Mouse (Mus musculus) right cerebral cortex, postnatal 14 days (tissue): ENCODE results near the gene Prickle3.

Experiments
- DNase-seq: peaks from one replicate; pipeline ENCODE4 v3.0.0; 2022

Gene Prickle3

GRCm38 (mm10) chrX:7657221-7657639 is at the start of gene Prickle3:
Prickle3 (plus strand) TSS chrX:7657260.
- DNase-seq = no peak

GRCm38 (mm10) chrX:7610035-7610434 is 47.0 kb upstream of the Prickle3 start:
- DNase-seq = no peak

GRCm38 (mm10) chrX:7610536-7611258 is 46.4 kb upstream of the Prickle3 start:
- peak; percentile 28 for DNase-seq

- DNase-seq = no peak
Measured at GRCm38 (mm10) chrX:7617889-7618551, 39.0 kb upstream of the Prickle3 start.

GRCm38 (mm10) chrX:7632560-7632959 is 24.5 kb upstream of the Prickle3 start:
- DNase-seq = no peak

GRCm38 (mm10) chrX:7635101-7635500 is 22.0 kb upstream of the Prickle3 start:
- no peak for DNase-seq

GRCm38 (mm10) chrX:7638401-7639091 is 18.5 kb upstream of the Prickle3 start, which contains the start of gene Syp:
Syp (plus strand) TSS chrX:7638471.
- peak; percentile 85 for DNase-seq

- DNase-seq = no peak
Measured at GRCm38 (mm10) chrX:7639536-7640325, 17.3 kb upstream of the Prickle3 start.

GRCm38 (mm10) chrX:7640785-7641184 is 16.3 kb upstream of the Prickle3 start:
- no peak for DNase-seq

- DNase-seq = peak; percentile 82
Measured at GRCm38 (mm10) chrX:7645349-7645748, 11.7 kb upstream of the Prickle3 start.

GRCm38 (mm10) chrX:7648671-7649304 is 8.3 kb upstream of the Prickle3 start:
- peak; percentile 60 for DNase-seq

GRCm38 (mm10) chrX:7658031-7658784 is 1.1 kb downstream of the Prickle3 start:
- DNase-seq = no peak

- DNase-seq = no peak
Measured at GRCm38 (mm10) chrX:7658785-7659589, 1.9 kb downstream of the Prickle3 start.

- no peak for DNase-seq
Measured at GRCm38 (mm10) chrX:7661086-7661485, 4.0 kb downstream of the Prickle3 start.

GRCm38 (mm10) chrX:7662936-7663335 is 5.9 kb downstream of the Prickle3 start:
- DNase-seq = no peak

GRCm38 (mm10) chrX:7664791-7665190 is 7.7 kb downstream of the Prickle3 start:
- DNase-seq = no peak

GRCm38 (mm10) chrX:7665739-7666502 is 8.9 kb downstream of the Prickle3 start:
- DNase-seq = no peak

- DNase-seq = peak; percentile 61
Measured at GRCm38 (mm10) chrX:7670390-7670881, 13.4 kb downstream of the Prickle3 start.

- no peak for DNase-seq
Measured at GRCm38 (mm10) chrX:7670921-7671623, 14.0 kb downstream of the Prickle3 start, which contains the start of gene Plp2. Plp2 (minus strand) TSS chrX:7671390.
